Mouse (Mus musculus): ENCODE data around the gene Adgrd1. TPM values are rescaled to one million over a fixed set of nuclear protein-coding genes. Genes with fewer than 3 reads are reported as not detected.

Adgrd1 gene
- polyA plus RNA-seq (2017; shearing (Covaris generic)), result 1 to 10 TPM in 1 of 2 experiments, under 1 TPM in 1; 0.82 to 1.5 TPM

DNA sequence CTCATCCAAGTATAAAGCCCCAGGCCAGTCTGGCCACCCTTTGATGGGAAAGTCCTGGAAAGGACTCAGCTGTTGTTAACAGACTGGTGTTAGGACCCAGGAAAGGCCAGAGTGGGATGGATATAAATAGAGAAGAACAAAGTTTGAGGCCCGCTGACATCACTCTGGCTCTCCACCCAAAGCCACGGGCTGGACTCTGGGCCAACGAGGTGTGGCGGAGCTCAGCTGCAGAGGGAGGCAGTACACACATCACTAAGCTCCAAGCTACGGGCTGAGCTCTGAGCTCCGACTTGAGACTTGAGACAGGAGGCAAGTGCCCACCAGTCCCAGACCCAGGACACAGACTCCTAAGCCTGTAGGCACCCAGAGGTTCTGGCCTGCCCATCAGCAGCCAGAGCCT lies at the start of gene Adgrd1:
Gene Adgrd1, plus strand, starts transcription at position 240 of the 400 bp plus-strand sequence.

Other genes starting within 250 kb of the Adgrd1 start
- gene Rimbp2, start 143.3 kb upstream of the Adgrd1 start, polyA plus RNA-seq (2017; shearing (Covaris generic)), result under 1 TPM; 0.05 to 0.54 TPM
- gene Stx2, start 88.2 kb upstream of the Adgrd1 start, polyA plus RNA-seq (2017; shearing (Covaris generic)), result 10 to 100 TPM in 1 of 2 experiments, 1 to 10 TPM in 1; 9.2 to 11.3 TPM
- 100 to 1,000 TPM; 175 to 176 TPM for gene Ran, start 76.7 kb upstream of the Adgrd1 start, polyA plus RNA-seq (2017; shearing (Covaris generic))

All from inflammation-experienced regulatory T-cells (primary cell).